Mouse (Mus musculus) G1E (cell line): ENCODE results near the gene Csad.

Experiments used
- CTCF ChIP-seq: IDR thresholded peaks from 2 replicates; pipeline ENCODE4 v1.5.1; 2012; ENCODE audit warnings: low read depth, low read length, inconsistent platforms, mixed read lengths
- GATA1 ChIP-seq: IDR thresholded peaks from 2 replicates; pipeline ENCODE4 v1.6.1; 2012; ENCODE audit warnings: borderline replicate concordance, low read length, inconsistent platforms, mixed read lengths
- POLR2AphosphoS5 ChIP-seq: IDR thresholded peaks from 2 replicates; pipeline ENCODE4 v1.6.1; 2012; ENCODE audit warnings: low read depth, low read length, inconsistent platforms; ENCODE audit not compliant: insufficient replicate concordance
- TAL1 ChIP-seq: conservative IDR thresholded peaks from 2 replicates; pipeline ENCODE4 v1.6.1; 2012; ENCODE audit warnings: low read depth, low read length, inconsistent platforms, mixed read lengths

- TF ChIP-seq CTCF: no peak
- no peak for TF ChIP-seq TAL1
- TF ChIP-seq POLR2AphosphoS5: no peak
- no peak for TF ChIP-seq GATA1
Measured at GRCm38 (mm10) chr15:102179106-102179505, 25.4 kb downstream of the Csad start.
